Mouse (Mus musculus): ENCODE data around the gene Fmnl3. TPM values are rescaled to one million over a fixed set of nuclear protein-coding genes. Genes with fewer than 3 reads are reported as not detected.

The Fmnl3 gene
- total and polyA plus RNA-seq, 3 experiments = 24.2 to 49.3 (median 28.6) TPM

DNA sequence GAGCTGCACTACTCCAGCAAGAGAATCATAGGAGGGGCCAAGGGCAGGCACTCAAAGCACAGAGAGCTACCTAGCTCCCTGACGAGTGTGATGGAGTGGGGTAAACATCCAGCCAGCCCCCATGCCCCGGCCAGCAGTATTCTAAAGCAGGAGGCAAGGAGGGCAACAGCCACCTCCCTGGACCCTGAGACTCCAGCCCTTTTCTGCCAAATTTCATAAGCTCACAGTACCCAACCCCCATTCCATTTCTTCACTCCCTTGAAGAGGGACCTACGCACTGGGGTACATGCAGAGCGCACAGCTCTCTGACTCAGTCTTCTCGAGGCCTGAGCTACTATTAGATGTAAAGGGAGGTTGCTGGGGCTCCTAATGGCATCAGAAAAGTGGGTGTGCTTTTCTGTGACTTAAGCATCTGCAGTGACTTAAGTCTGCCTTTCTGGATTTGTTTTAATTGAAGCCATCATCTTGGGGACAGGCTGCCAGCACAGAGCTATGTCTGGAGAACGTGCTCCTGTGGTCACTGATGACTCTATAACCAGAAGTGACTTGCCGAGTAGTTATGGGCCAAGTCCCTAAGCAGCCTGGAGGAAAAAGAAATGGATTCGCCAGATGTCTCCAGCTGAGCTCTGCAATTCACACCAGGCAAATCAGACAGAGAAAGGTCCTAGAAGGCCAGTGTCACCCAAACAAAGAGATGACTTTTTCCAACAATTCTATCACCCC lies 26.0 kb downstream of the Fmnl3 start:
- peaks cover 12% of the 10 kb centered on the region for H3K79me2 ChIP-seq (replicated peaks; ENCODE audit: control insufficient read depth, extremely low read depth, insufficient read depth, poor library complexity, severe bottlenecking)
- no peaks in the 10 kb centered on the region for H3K9me3 ChIP-seq (replicated peaks; ENCODE audit: low read length)
- no peak for DNase-seq (ENCODE audit: extremely low read depth)
- H3K9ac ChIP-seq (ENCODE audit: insufficient read depth, low read depth) = no peak overlapping the region
- no peak overlapping the region for H3K4me2 ChIP-seq (ENCODE audit: insufficient read depth, low read depth, poor library complexity, severe bottlenecking)
- no peak overlapping the region for H3K27ac ChIP-seq (ENCODE audit: insufficient read depth, low read depth)
- no peak overlapping the region for H3K4me3 ChIP-seq (replicated peaks in 1 of 3; ENCODE audit: low read depth in 2 of 3, low read length in 2 of 3, poor library complexity in 1 of 3)
- in situ Hi-C loops (cut with MboI; ENCODE audit: low pct_ligation_motif_present, low pct_unique_long_range_greater_than_20kb, low sequenced_read_pairs) = no loop called here
- H3K4me1 ChIP-seq (ENCODE audit: control insufficient read depth in 1 of 2, insufficient read depth in 2 of 2) = peaks cover 61 to 98% of the 10 kb centered on the region in 2 experiments
- no peaks in the 10 kb centered on the region for H3K27me3 ChIP-seq (replicated peaks)
- H3K36me3 ChIP-seq (replicated peaks in 1 of 2; ENCODE audit: control insufficient read depth in 1 of 2, insufficient read depth in 1 of 2, low read length in 1 of 2) = peaks cover 0 to 15% of the 10 kb centered on the region in 2 experiments
- TF ChIP-seq MAFK (IDR thresholded peaks at IDR 0.05; ENCODE audit: insufficient replicate concordance, low read length) (no peak), NELFE (IDR thresholded peaks at IDR 0.05; ENCODE audit: low read depth, low read length) (no peak), KAT2A (IDR thresholded peaks at IDR 0.05; ENCODE audit: insufficient replicate concordance, low read length) (no peak), NRF1 (IDR thresholded peaks at IDR 0.05; ENCODE audit: low read depth, low read length) (no peak), ZMIZ1 (IDR thresholded peaks at IDR 0.05; ENCODE audit: low read depth, low read length) (no peak), MXI1 (IDR thresholded peaks at IDR 0.05; ENCODE audit: low read depth, low read length) (no peak), ZNF384 (IDR thresholded peaks at IDR 0.05; ENCODE audit: low read depth, low read length) (no peak), SMC3 (IDR thresholded peaks at IDR 0.05; ENCODE audit: low read depth, low read length) (no peak), RCOR1 (conservative IDR thresholded peaks at IDR 0.05; ENCODE audit: low read depth, low read length) (no peak), MYC (IDR thresholded peaks at IDR 0.05; ENCODE audit: low read depth, low read length) (no peak), JUND (conservative IDR thresholded peaks at IDR 0.05; ENCODE audit: low read depth, low read length) (no peak)
- dilution Hi-C loops (cut with MboI; ENCODE audit: extremely low pct_ligation_motif_present, extremely low pct_unique_long_range_greater_than_20kb, low sequenced_read_pairs) = no loop called here

DNA sequence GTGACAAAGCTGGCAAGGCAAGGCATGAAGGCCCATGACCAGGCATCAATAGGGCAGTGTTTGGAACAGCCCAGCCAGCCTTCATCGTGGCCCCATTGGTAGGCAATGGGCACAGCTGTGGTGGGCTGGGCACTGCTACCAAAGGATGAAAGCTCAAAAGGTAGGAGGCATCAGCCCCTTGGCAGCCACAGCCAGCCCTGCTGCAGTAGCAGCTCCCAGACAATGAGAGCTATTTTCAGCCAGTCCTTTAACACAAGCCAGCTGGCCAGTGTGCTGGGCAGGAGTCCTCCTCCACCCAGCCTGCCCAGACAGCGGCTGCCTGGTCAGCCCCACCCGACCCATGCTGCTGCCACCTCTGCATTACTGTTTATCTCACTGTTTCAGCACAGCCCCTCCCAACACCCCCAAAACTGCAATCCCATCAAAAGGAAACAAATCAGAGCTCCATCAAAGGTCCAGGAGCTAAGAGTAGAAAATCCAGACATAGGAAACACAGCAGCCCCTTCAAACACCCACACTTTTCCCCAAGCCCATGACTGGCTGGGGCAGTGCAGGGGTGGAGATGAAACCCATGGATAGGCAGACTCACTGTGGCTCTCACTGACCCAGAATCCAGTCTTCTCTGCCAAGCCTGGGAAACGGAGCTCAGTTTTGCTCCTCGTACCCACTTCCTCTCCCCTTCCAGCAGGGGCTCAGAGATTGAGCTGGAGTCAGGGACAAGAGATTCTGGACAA lies 26.7 kb downstream of the Fmnl3 start:
- in situ Hi-C loops (cut with MboI; ENCODE audit: low pct_ligation_motif_present, low pct_unique_long_range_greater_than_20kb, low sequenced_read_pairs) (no loop called here), dilution Hi-C loops (cut with MboI; ENCODE audit: extremely low pct_ligation_motif_present, extremely low pct_unique_long_range_greater_than_20kb, low sequenced_read_pairs) (no loop called here)
- Histone ChIP-seq H3K9ac (ENCODE audit: insufficient read depth, low read depth) (no peak overlapping the region), H3K27ac (ENCODE audit: insufficient read depth, low read depth) (no peak overlapping the region), H3K36me3 (replicated peaks in 1 of 2; ENCODE audit: control insufficient read depth in 1 of 2, insufficient read depth in 1 of 2, low read length in 1 of 2) (peaks cover 0 to 15% of the 10 kb centered on the region in 2 experiments), H3K9me3 (replicated peaks; ENCODE audit: low read length) (no peaks in the 10 kb centered on the region), H3K27me3 (replicated peaks) (no peaks in the 10 kb centered on the region), H3K4me3 (replicated peaks in 1 of 3; ENCODE audit: low read depth in 2 of 3, low read length in 2 of 3, poor library complexity in 1 of 3) (peak overlapping the region in 1 of 3 experiments; percentile 2), H3K79me2 (replicated peaks; ENCODE audit: control insufficient read depth, extremely low read depth, insufficient read depth, poor library complexity, severe bottlenecking) (peaks cover 12% of the 10 kb centered on the region), H3K4me2 (ENCODE audit: insufficient read depth, low read depth, poor library complexity, severe bottlenecking) (no peak overlapping the region), H3K4me1 (ENCODE audit: control insufficient read depth in 1 of 2, insufficient read depth in 2 of 2) (peaks cover 61 to 99% of the 10 kb centered on the region in 2 experiments)
- DNase-seq (ENCODE audit: extremely low read depth) = no peak
- no peak for TF ChIP-seq KAT2A (IDR thresholded peaks at IDR 0.05; ENCODE audit: insufficient replicate concordance, low read length)
- TF ChIP-seq MAZ (IDR thresholded peaks at IDR 0.05; ENCODE audit: low read depth, low read length) = no peak
- no peak for TF ChIP-seq MYC (IDR thresholded peaks at IDR 0.05; ENCODE audit: low read depth, low read length)
- no peak for TF ChIP-seq USF1 (IDR thresholded peaks at IDR 0.05; ENCODE audit: low read depth, low read length)
- TF ChIP-seq ZKSCAN1 (IDR thresholded peaks at IDR 0.05; ENCODE audit: borderline replicate concordance, low read depth, low read length) = no peak
- no peak for TF ChIP-seq ZC3H11A (IDR thresholded peaks at IDR 0.05; ENCODE audit: low read depth, low read length)
- TF ChIP-seq RCOR1 (conservative IDR thresholded peaks at IDR 0.05; ENCODE audit: low read depth, low read length) = no peak
- TF ChIP-seq TBP (conservative IDR thresholded peaks at IDR 0.05; ENCODE audit: low read depth, low read length) = no peak
- no peak for TF ChIP-seq POLR2A (IDR thresholded peaks at IDR 0.05; ENCODE audit: low read depth, low read length)
- no peak for TF ChIP-seq MXI1 (IDR thresholded peaks at IDR 0.05; ENCODE audit: low read depth, low read length)
- no peak for TF ChIP-seq ELF1 (IDR thresholded peaks at IDR 0.05; ENCODE audit: low read depth, low read length)
- no peak for TF ChIP-seq MEF2A (IDR thresholded peaks at IDR 0.05; ENCODE audit: borderline replicate concordance, low read depth, low read length)
- TF ChIP-seq MAFK (IDR thresholded peaks at IDR 0.05; ENCODE audit: insufficient replicate concordance, low read length) = no peak
- TF ChIP-seq GABPA (IDR thresholded peaks at IDR 0.05; ENCODE audit: insufficient replicate concordance, low read depth, low read length) = no peak
- TF ChIP-seq HCFC1 (IDR thresholded peaks at IDR 0.05; ENCODE audit: low read depth, low read length) = no peak
- no peak for TF ChIP-seq EP300 (IDR thresholded peaks at IDR 0.05; ENCODE audit: low read length)
- TF ChIP-seq ETS1 (conservative IDR thresholded peaks at IDR 0.05; ENCODE audit: low read depth, low read length) = no peak
